Mouse (Mus musculus) stomach, postnatal 0 days (tissue): ENCODE measurements around the gene 4930432M17Rik.

ENCODE experiments used
- CTCF ChIP-seq: IDR thresholded peaks from 2 replicates; pipeline ENCODE4 v1.5.1; 2016; ENCODE audit warnings: antibody characterized with exemption, low read depth, mild to moderate bottlenecking, moderate library complexity
- EP300 ChIP-seq: optimal IDR thresholded peaks from 2 replicates; pipeline ENCODE3; 2016; ENCODE audit warnings: antibody characterized with exemption

- TF ChIP-seq CTCF (no peak), EP300 (no peak)
Observed at GRCm38 (mm10) chr3:121637792-121638191, 32.8 kb upstream of the 4930432M17Rik start.
